Mouse (Mus musculus) cortical plate, adult 2 months (tissue): ENCODE measurements around the gene Ccdc7a.

Experiments used
- CTCF ChIP-seq: fragments of 200-500 bp; IDR thresholded peaks from 2 replicates; pipeline ENCODE4 v1.5.1; 2011; ENCODE audit warnings: mild to moderate bottlenecking, control low read depth, low read length; ENCODE audit not compliant: insufficient read depth; ENCODE audit errors: extremely low read depth
- POLR2A ChIP-seq: fragments of 200-500 bp; IDR thresholded peaks from 2 replicates; pipeline ENCODE4 v1.6.1; 2011; ENCODE audit warnings: mild to moderate bottlenecking, low read length, control low read depth; ENCODE audit not compliant: insufficient read depth; ENCODE audit errors: extremely low read depth

- no peak for TF ChIP-seq CTCF
- no peak for TF ChIP-seq POLR2A
Measured at GRCm38 (mm10) chr8:128798594-128798993, 266.7 kb downstream of the Ccdc7a start, which contains the start of gene Gm3952.
